Mouse (Mus musculus) adrenal gland (tissue): ENCODE data around the gene Magi1.

Experiments used
- intact Hi-C: fragments of 180-260 bp; cut with DNase I; formaldehyde crosslinking; loops from one replicate; pipeline ENCODE4 v1.15.1; 2025

Gene Magi1

DNA sequence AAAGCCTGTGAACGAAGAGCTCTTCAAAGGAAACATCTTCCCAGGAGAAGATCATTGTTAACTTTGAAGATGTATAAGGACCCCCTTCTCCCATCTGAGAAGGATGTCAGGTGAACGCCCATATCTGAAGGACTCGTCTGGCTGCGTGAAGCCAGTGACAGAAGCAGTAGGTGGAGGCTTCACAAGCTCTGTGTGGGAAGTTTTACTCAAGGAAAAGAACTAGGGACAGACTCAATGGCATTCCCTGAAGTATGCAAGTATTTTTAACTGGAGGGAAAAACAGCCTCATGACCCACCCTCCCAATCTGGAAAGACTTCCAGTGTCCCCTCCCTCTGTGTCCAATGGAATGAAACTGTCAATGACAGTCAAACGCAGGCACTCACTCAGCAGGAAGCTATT, 438.6 kb downstream of the Magi1 start:
- intact Hi-C loops = no loop called here

- intact Hi-C loops = no loop called here
These were observed 439.1 kb downstream of the Magi1 start for GRCm38 (mm10) chr6:93844576-93844975.

GRCm38 (mm10) chr6:93838398-93838797, 445.3 kb downstream of the Magi1 start:
- intact Hi-C loops = no loop called here

- intact Hi-C loops = no loop called here
These were observed 447.1 kb downstream of the Magi1 start for GRCm38 (mm10) chr6:93836585-93836984.

DNA sequence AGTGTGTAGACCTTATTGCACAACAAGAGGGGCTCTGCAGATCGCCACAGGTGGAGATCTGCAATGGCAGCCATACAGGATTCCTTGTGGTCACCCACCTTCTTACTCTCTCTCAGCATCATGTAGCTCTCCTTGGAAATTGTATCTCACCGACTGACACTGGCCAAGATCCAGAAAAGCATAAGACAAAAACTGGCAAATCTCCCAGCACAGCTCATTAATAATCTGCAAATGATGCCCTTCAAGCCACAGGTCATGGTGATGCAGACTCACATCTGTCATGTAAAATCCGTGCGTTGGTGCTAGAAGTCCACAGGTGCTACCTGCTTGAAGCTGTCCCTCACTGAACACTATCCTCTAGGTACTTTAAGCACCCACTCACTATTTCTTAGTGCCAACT, 448.5 kb downstream of the Magi1 start:
- intact Hi-C loops = no loop called here

- intact Hi-C loops = no loop called here
These were observed 455.5 kb downstream of the Magi1 start for GRCm38 (mm10) chr6:93828262-93828661.

DNA sequence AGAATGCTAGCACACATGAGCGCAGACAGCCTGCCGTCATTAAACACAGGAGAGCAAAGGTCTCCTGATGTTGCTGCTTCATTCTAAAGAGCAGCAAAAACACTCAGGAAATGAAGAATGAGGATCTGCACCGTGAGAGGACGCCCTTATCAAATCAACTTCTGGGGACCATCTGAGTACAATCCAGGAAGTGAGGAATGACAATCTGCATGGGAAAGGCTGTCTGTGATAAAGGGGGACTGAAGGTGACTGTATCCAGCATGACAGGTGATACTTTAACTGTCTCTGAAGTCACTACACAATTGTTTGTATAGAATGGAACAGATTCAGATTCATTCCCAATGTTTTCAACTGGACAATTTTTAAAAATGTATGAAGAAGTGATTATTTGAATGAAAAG, 456.8 kb downstream of the Magi1 start:
- intact Hi-C loops = no loop called here

- intact Hi-C loops = no loop called here
These were observed 461.4 kb downstream of the Magi1 start for GRCm38 (mm10) chr6:93822221-93822897.

DNA sequence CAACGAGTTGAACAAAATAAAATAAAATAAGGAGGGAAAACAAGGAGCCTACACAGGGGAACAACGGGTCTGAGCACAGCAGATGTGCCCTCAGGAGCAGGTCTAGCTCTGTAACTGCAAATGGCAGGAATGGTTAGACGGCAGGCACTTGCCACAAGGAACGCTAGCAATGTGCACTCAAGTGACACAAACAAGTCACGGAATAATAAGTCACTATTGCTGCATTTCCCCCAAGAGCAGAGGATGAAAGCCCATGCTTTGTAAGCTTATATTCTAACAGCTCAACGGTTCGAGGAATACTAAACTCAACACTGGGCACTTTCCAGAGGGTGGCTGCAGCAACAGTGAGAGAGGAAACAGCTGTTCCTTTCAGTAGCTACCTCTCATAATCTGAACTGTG, 462.2 kb downstream of the Magi1 start:
- intact Hi-C loops = no loop called here

GRCm38 (mm10) chr6:93819888-93820287, 463.8 kb downstream of the Magi1 start:
- intact Hi-C loops = no loop called here

- intact Hi-C loops = no loop called here
These were observed 464.4 kb downstream of the Magi1 start for GRCm38 (mm10) chr6:93819282-93819681.

DNA sequence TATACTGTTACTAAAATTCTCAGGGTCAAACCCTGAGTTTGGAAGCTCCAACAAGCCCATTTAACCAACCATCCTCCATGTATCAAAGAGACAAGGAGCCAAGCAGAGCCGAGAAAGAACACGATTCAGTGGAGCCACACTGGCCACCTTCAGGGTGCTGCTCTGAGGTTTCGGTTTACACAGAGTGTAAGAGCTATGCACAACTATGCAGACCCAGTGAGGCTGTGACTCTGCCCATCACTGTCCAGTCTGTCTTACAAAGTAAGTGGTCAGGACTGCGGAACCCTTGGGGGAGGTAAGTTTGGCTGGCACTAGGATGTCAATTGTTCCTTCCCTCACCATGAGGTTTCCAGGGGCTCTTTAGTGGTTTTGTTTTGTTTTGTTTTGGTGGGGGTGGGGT, 465.2 kb downstream of the Magi1 start:
- intact Hi-C loops = no loop called here

- intact Hi-C loops = no loop called here
These were observed 478.2 kb downstream of the Magi1 start for GRCm38 (mm10) chr6:93805407-93805936.

DNA sequence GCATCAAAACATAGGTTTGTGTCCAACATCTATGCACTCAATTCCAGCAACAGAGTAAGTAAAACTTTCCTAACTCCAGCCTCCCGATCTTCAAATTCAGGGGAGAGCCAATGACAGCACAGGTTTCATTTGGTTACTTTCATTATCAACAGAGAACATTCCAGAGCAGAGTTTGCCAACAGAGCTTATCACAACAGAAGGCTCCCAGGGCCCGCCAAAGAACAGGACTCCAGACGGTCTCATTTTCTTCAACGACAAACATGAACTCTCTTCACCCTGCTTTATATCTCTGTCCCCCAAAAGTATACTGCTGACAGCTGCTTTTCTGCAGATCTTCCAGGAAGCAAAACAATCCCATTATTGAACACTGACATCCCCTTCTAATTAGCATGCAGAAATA, 481.3 kb downstream of the Magi1 start:
- intact Hi-C loops = no loop called here

DNA sequence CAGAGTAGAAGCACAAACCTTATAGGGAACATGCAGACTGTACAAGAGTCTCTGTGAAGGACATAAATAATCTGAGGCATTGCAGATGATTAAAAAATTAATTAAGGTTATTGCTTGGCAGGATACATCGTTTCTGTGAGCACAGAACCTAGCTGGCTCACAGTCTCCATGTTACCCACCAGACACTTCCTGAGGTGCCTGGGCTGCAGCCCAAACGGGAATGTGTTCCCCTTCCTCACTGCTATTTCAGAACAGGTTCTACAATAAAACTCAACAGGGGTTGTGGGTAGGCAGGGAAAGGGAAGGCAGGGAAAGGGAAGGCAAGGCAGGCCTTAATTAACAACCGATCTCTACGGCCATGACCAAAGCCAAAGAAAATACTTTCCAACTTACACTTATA, 483.3 kb downstream of the Magi1 start:
- intact Hi-C loops = no loop called here

DNA sequence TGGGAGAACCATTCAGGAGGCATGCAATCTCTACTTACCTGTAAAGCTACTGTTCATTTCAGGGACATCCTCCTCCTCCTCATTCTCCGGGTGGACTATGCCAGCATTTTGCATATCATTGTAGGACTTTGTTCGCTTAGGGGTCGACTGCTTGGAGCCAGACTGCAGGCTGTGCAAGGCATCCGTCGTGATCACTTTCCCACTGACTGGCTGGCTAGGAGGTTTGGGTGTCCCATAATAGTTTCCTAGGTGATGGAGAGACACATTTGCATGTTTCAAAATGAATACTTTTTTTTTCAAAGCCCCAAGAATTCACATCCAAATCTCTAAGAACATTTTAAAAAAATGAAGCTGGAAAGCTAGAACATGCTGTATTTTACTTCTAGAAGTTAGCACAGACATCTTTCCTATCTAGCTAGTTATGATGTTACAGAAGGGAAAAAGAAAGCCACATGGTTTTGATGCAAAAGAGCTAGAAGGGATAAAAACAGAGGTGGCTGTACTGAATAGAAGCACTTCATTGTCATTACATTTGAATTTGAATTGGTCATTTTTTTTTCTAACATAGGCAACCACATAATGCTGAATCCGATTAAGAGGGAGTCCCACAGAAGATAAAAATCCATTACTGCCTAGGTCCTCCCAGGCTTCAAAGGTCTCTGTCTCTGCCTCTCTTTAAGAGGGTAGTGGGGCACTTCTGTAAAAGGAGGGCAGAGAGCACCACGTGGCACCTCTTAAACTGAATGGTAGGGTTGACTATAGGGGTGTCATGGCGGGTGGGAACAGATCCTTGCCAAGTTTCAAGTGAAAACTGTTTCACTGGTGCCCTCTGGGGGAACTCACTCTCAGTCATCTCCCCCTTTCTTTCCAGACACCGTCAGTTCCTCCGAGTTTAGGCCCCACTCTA, 491.2 kb downstream of the Magi1 start:
- intact Hi-C loops = no loop called here

DNA sequence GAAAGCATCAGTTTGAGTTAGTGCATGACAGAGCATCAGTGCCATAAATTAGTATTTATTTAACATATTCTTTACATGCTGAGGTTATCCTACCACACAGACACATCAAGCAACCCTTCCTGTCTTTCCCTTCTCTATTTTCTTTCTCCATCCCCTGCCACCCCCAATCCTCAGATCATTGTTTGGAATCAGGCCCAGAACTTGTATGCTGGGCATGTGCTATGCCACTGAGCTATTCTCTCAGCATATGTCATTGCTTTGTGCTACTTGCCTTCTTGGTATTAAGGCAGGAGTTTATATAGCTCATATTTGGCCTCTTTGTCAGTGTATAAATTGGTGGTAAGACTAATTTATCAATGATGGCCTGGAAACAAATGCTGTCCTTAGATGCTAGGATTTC, 494.0 kb downstream of the Magi1 start:
- intact Hi-C loops = no loop called here

GRCm38 (mm10) chr6:93787042-93787441, 496.7 kb downstream of the Magi1 start:
- intact Hi-C loops = no loop called here

DNA sequence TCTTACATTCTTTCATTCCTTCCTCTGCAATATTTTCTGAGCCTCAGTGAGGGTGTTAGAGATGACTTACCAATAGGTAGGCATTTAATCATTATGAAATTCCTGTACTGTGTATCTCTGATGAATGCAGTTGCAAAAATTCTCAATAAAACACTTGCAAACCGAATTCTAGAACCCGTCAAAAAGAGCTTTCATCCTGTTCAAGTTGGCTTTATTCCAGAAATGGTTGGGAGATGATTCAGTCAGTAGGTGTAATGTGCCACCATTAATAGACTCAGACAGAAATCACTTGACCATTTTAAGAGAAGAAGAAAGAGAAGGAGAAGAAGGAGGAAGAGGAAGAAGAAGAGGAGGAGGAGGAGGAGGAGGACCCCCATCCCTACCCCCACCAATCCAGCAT, 497.5 kb downstream of the Magi1 start:
- intact Hi-C loops = no loop called here

GRCm38 (mm10) chr6:93771081-93771480, 512.6 kb downstream of the Magi1 start:
- intact Hi-C loops = no loop called here

- intact Hi-C loops = no loop called here
These were observed 513.3 kb downstream of the Magi1 start for GRCm38 (mm10) chr6:93770283-93771025.

DNA sequence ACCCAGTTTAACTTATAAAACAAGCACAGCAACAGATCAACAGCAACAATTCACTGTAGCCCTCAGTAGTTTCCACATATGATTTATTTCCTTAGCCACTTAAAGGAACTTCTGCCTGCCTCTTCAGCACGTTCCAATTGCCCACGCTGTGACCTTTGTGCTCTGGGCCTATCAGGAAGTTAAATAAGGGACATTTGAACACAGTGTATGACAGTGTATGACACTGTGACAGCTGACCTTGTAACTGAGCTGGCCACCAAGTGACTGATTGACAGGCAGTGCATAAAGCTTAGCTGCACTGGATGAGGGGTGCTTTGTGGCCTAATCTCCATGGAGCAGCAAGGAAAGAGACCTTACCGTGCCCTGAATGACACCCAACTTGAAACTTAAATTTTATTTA, 525.6 kb downstream of the Magi1 start:
- intact Hi-C loops = loop anchor here (2.0 to 10.0 kb wide), 3 partner anchors 229 to 377 kb away; no protein-coding TSS in a partner anchor
